Mouse (Mus musculus) limb, embryonic 15.5 days (tissue): ENCODE data around the gene Ly6c2. TPM values are rescaled to one million over a fixed set of nuclear protein-coding genes. Genes with fewer than 3 reads are reported as not detected.
"Not testable (repeated sequence)": the region's sequence is repeated elsewhere in the genome, so short reads cannot be mapped to it uniquely, and the experiment has no call there.

ENCODE experiments used
- ATAC-seq: fragments of 200-750 bp; cut with Nextera tagmentation; 2 replicates; pipeline ENCODE4 v1.8.0; 2017; ENCODE audit warnings: low read depth, moderate TSS enrichment; ENCODE audit not compliant: insufficient number of reproducible peaks, low FRiP score, low TSS enrichment
- H3K27ac ChIP-seq: fragments of 300-500 bp; sonication (generic); 2 replicates; pipeline ENCODE4 v1.5.1; 2015; ENCODE audit warnings: moderate library complexity, mild to moderate bottlenecking, inconsistent platforms
- H3K27me3 ChIP-seq: fragments of 300-500 bp; sonication (generic); 2 replicates; pipeline ENCODE4 v1.6.1; 2015; ENCODE audit warnings: inconsistent platforms
- H3K36me3 ChIP-seq: fragments of 300-500 bp; sonication (generic); 2 replicates; pipeline ENCODE4 v1.6.1; 2015; ENCODE audit warnings: inconsistent platforms
- H3K4me1 ChIP-seq: fragments of 300-500 bp; sonication (generic); 2 replicates; pipeline ENCODE4 v1.6.1; 2015; ENCODE audit warnings: inconsistent platforms
- H3K4me2 ChIP-seq: fragments of 300-500 bp; sonication (generic); 2 replicates; pipeline ENCODE4 v1.6.1; 2015; ENCODE audit warnings: mild to moderate bottlenecking, inconsistent platforms
- H3K4me3 ChIP-seq: fragments of 300-500 bp; sonication (generic); 2 replicates; pipeline ENCODE4 v1.5.1; 2015; ENCODE audit warnings: mild to moderate bottlenecking, inconsistent platforms
- H3K9ac ChIP-seq: fragments of 300-500 bp; sonication (generic); 2 replicates; pipeline ENCODE4 v1.6.1; 2015; ENCODE audit warnings: inconsistent platforms
- H3K9me3 ChIP-seq: fragments of 300-500 bp; sonication (generic); 2 replicates; pipeline ENCODE4 v1.6.1; 2016; ENCODE audit warnings: inconsistent platforms
- WGBS: fragments of 180-500 bp; shearing (Covaris S2); methylation state at CpG from one replicate; pipeline ENCODE4 v1.1.7; 2015; 5-methylcytosine and 5-hydroxymethylcytosine counted together
- polyA plus RNA-seq: library from polyadenylated mRNA; unstranded; fragments of >200 nt; fragmentation: Nextera tagmentation; extraction: Ambion mirVana; gene quantifications from 2 replicates; pipeline ENCODE4 v1.2.1, GENCODE M21; 2015

Gene Ly6c2
- 1.1 and 1.4 TPM in 2 replicates for polyA plus RNA-seq

- not testable (repeated sequence) for H3K27me3 ChIP-seq, H3K4me1 ChIP-seq, ATAC-seq, H3K36me3 ChIP-seq, H3K4me2 ChIP-seq, H3K4me3 ChIP-seq, H3K9ac ChIP-seq, H3K27ac ChIP-seq, H3K9me3 ChIP-seq
- WGBS: 63% methylated on average over 1 of the region's 1 CpGs
These were observed at the start of gene Ly6c2 for GRCm38 (mm10) chr15:75111861-75112630. Ly6c2 (minus strand) TSS chr15:75111970.

GRCm38 (mm10) chr15:75157646-75158045 is 45.9 kb upstream of the Ly6c2 start:
- no peak overlapping the region for H3K27ac ChIP-seq
- no peak for ATAC-seq
- peaks cover 5% of the 10 kb centered on the region; the same call in 1 of the 2 replicates for H3K9me3 ChIP-seq
- no peak overlapping the region for H3K4me2 ChIP-seq
- no peak overlapping the region for H3K4me3 ChIP-seq
- H3K27me3 ChIP-seq: no peaks in the 10 kb centered on the region
- H3K9ac ChIP-seq: no peak overlapping the region
- WGBS: 30% methylated on average over 1 of the region's 1 CpGs
- H3K4me1 ChIP-seq: no peaks in the 10 kb centered on the region
- no peaks in the 10 kb centered on the region for H3K36me3 ChIP-seq

GRCm38 (mm10) chr15:75154940-75155339 is 43.2 kb upstream of the Ly6c2 start, which contains the start of gene Ly6g:
Ly6g (plus strand) TSS chr15:75155240.
- Histone ChIP-seq H3K27me3 (no peaks in the 10 kb centered on the region), H3K36me3 (no peaks in the 10 kb centered on the region), H3K4me1 (no peaks in the 10 kb centered on the region), H3K9me3 (0 out of 2 replicates have a peak, but pooled peaks cover under 1% of the 10 kb centered on the region), H3K9ac (no peak within 1 kb of the TSS), H3K4me2 (no peak within 1 kb of the TSS), H3K27ac (no peak within 1 kb of the TSS), H3K4me3 (no peak within 1 kb of the TSS)
- WGBS: 81% methylated on average over 1 of the region's 1 CpGs
- no peak for ATAC-seq

- ATAC-seq: no peak
- Histone ChIP-seq H3K27ac (no peak overlapping the region), H3K9ac (no peak overlapping the region), H3K4me3 (no peak overlapping the region), H3K9me3 (no peaks in the 10 kb centered on the region), H3K27me3 (no peaks in the 10 kb centered on the region), H3K4me1 (no peaks in the 10 kb centered on the region), H3K36me3 (no peaks in the 10 kb centered on the region), H3K4me2 (no peak overlapping the region)
These were observed 41.3 kb upstream of the Ly6c2 start for GRCm38 (mm10) chr15:75153087-75153486.

- 62% methylated on average over 3 of the region's 3 CpGs for WGBS
- Histone ChIP-seq H3K9me3 (no peaks in the 10 kb centered on the region), H3K9ac (no peak overlapping the region), H3K4me3 (no peak overlapping the region), H3K27ac (no peak overlapping the region), H3K27me3 (no peaks in the 10 kb centered on the region), H3K4me2 (no peak overlapping the region), H3K36me3 (no peaks in the 10 kb centered on the region), H3K4me1 (no peaks in the 10 kb centered on the region)
- no peak for ATAC-seq
These were observed 32.0 kb upstream of the Ly6c2 start for GRCm38 (mm10) chr15:75143735-75144134.

GRCm38 (mm10) chr15:75141812-75142360 is 30.1 kb upstream of the Ly6c2 start:
- H3K4me1 ChIP-seq, H3K9ac ChIP-seq, H3K4me3 ChIP-seq, H3K27ac ChIP-seq, H3K36me3 ChIP-seq, H3K27me3 ChIP-seq, H3K4me2 ChIP-seq, ATAC-seq, H3K9me3 ChIP-seq: not testable (repeated sequence)
- WGBS: 47% methylated on average over 6 of the region's 6 CpGs

- H3K36me3 ChIP-seq, H3K9ac ChIP-seq, H3K27me3 ChIP-seq, H3K9me3 ChIP-seq, H3K4me3 ChIP-seq, H3K27ac ChIP-seq, H3K4me2 ChIP-seq, ATAC-seq, H3K4me1 ChIP-seq: not testable (repeated sequence)
- WGBS: 62% methylated on average over 3 of the region's 3 CpGs
These were observed 26.0 kb upstream of the Ly6c2 start for GRCm38 (mm10) chr15:75137739-75138138.

- H3K9me3 ChIP-seq, H3K4me2 ChIP-seq, H3K9ac ChIP-seq, H3K27me3 ChIP-seq, H3K36me3 ChIP-seq, H3K27ac ChIP-seq, H3K4me1 ChIP-seq, ATAC-seq, H3K4me3 ChIP-seq: not testable (repeated sequence)
- 73% methylated on average over 2 of the region's 2 CpGs for WGBS
These were observed 23.5 kb upstream of the Ly6c2 start for GRCm38 (mm10) chr15:75135090-75135783.

GRCm38 (mm10) chr15:75132346-75132745 is 20.6 kb upstream of the Ly6c2 start:
- WGBS: 78% methylated on average over 2 of the region's 2 CpGs
- H3K9me3 ChIP-seq, H3K27ac ChIP-seq, H3K4me1 ChIP-seq, H3K36me3 ChIP-seq, H3K4me3 ChIP-seq, H3K4me2 ChIP-seq, H3K9ac ChIP-seq, H3K27me3 ChIP-seq, ATAC-seq: not testable (repeated sequence)

GRCm38 (mm10) chr15:75120066-75120465 is 8.3 kb upstream of the Ly6c2 start:
- no peaks in the 10 kb centered on the region for H3K4me1 ChIP-seq
- no peak overlapping the region for H3K9ac ChIP-seq
- no peak overlapping the region for H3K27ac ChIP-seq
- H3K4me3 ChIP-seq: no peak overlapping the region
- no peak overlapping the region for H3K4me2 ChIP-seq
- ATAC-seq: no peak
- H3K27me3 ChIP-seq: no peaks in the 10 kb centered on the region
- no peaks in the 10 kb centered on the region for H3K9me3 ChIP-seq
- H3K36me3 ChIP-seq: no peaks in the 10 kb centered on the region
- WGBS: 22% methylated on average over 2 of the region's 2 CpGs

- H3K4me1 ChIP-seq, H3K9ac ChIP-seq, H3K9me3 ChIP-seq, H3K36me3 ChIP-seq, H3K4me2 ChIP-seq, H3K4me3 ChIP-seq, H3K27ac ChIP-seq, ATAC-seq, H3K27me3 ChIP-seq: not testable (repeated sequence)
- WGBS: 35% methylated on average over 6 of the region's 7 CpGs
These were observed 7.0 kb upstream of the Ly6c2 start for GRCm38 (mm10) chr15:75118742-75119141.

GRCm38 (mm10) chr15:75117481-75117880 is 5.7 kb upstream of the Ly6c2 start:
- H3K4me2 ChIP-seq, H3K36me3 ChIP-seq, H3K27me3 ChIP-seq, ATAC-seq, H3K9ac ChIP-seq, H3K9me3 ChIP-seq, H3K4me1 ChIP-seq, H3K27ac ChIP-seq, H3K4me3 ChIP-seq: not testable (repeated sequence)
- 88% methylated on average over 5 of the region's 5 CpGs for WGBS
